Mouse (Mus musculus): ENCODE measurements at regions not wholly inside any gene's neighbourhood (a gene's known extent, or its start where the extent isn't known, plus 50 kb on each side); places are given as distances from the start of the nearest gene placed in this dataset.

DNA sequence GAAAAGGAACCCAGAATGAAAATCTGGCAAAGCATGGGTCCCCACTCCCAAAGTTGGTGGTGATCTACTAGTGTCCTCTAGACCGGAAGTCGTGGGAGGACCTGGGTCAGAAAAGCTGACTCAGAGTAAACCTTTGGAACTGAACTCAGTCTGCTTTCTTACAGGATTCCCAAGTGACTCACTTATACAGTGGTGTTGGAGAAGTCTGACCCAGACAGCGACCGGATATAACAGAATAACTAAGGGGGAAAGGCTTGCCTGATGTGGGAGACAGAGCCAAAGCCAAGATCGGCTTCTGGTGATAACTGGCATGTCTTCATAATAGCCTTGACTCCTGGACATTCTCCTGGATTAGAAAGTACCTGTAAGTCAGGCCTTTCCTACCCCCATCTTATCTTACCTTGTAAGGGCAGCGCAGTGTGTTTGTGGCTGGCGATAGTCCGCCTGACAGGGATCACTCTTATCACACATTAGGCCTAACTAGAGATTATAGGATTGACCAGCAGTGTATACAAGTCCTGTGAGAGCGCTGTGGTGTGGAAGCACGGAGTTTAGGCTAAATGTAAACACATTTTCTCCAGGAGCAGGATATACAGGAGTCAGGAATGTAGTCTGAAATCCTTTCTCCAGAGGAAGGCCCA, 150.4 kb downstream of the Gm19410 start:
- Histone ChIP-seq H3K9ac (ENCODE audit: low read depth, low read length) (no peak overlapping the region), H3K4me3 (no peak overlapping the region), H3K79me2 (replicated peaks; ENCODE audit: control insufficient read depth, insufficient read depth, low read length) (no peaks in the 10 kb centered on the region), H3K4me1 (ENCODE audit: control insufficient read depth, insufficient read depth, low read length) (peaks cover 21% of the 10 kb centered on the region), H3K27me3 (ENCODE audit: control insufficient read depth, insufficient read depth, low read length) (no peaks in the 10 kb centered on the region), H3K36me3 (ENCODE audit: control insufficient read depth, insufficient read depth, low read length) (no peaks in the 10 kb centered on the region; the same call in 1 of the 2 replicates), H3K27ac (peak overlapping the region; percentile 49)
- intact Hi-C loops (cut with DNase I): no loop called here
- no peak for TF ChIP-seq CTCF (IDR thresholded peaks at IDR 0.05)
- no peak for TF ChIP-seq POLR2A (IDR thresholded peaks at IDR 0.05; ENCODE audit: insufficient read depth, low read depth, low read length)
- TF ChIP-seq EP300 (IDR thresholded peaks at IDR 0.05; ENCODE audit: insufficient read depth, low read depth, low read length): no peak
- 42% methylated on average over 10 of the region's 10 CpGs for WGBS
- peak in 1 of 2 experiments; percentile 11 for DNase-seq

- DNase-seq: no peak
- Histone ChIP-seq H3K27ac (no peak overlapping the region), H3K79me2 (replicated peaks; ENCODE audit: control insufficient read depth, insufficient read depth, low read length) (no peaks in the 10 kb centered on the region), H3K4me1 (ENCODE audit: control insufficient read depth, insufficient read depth, low read length) (peaks cover 18% of the 10 kb centered on the region), H3K4me3 (no peak overlapping the region), H3K27me3 (ENCODE audit: control insufficient read depth, insufficient read depth, low read length) (no peaks in the 10 kb centered on the region), H3K9ac (ENCODE audit: low read depth, low read length) (no peak overlapping the region), H3K36me3 (ENCODE audit: control insufficient read depth, insufficient read depth, low read length) (no peaks in the 10 kb centered on the region; the same call in 1 of the 2 replicates)
- intact Hi-C loops (cut with DNase I): no loop called here
- TF ChIP-seq EP300 (IDR thresholded peaks at IDR 0.05; ENCODE audit: insufficient read depth, low read depth, low read length) (no peak), POLR2A (IDR thresholded peaks at IDR 0.05; ENCODE audit: insufficient read depth, low read depth, low read length) (no peak), CTCF (IDR thresholded peaks at IDR 0.05) (no peak)
- 79% methylated on average over 3 of the region's 3 CpGs for WGBS
These were observed 152.0 kb downstream of the Gm19410 start for GRCm38 (mm10) chr8:35917573-35917972.

DNA sequence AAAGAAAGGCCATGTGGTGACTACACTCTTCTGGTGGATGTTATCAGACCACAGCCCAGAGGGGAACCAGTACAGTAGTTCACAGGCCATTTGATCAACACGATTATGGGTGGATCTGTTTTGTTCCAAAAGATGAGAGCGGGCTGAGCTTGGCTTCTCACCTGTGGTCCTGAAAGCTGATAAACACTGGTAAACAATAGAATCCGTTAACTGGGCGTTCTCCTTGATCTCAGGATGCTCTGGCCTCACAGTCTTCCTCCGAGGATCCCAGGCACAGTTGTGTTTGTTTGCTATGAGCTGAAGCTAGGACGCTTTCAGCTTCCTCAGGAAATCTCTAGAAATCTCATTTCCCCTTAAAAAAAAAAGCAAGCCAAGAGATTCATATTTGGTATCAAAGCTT, 153.9 kb downstream of the Gm19410 start:
- Histone ChIP-seq H3K9ac (ENCODE audit: low read depth, low read length) (no peak overlapping the region), H3K4me1 (ENCODE audit: control insufficient read depth, insufficient read depth, low read length) (peaks cover 18% of the 10 kb centered on the region), H3K36me3 (ENCODE audit: control insufficient read depth, insufficient read depth, low read length) (peaks cover 3% of the 10 kb centered on the region), H3K79me2 (replicated peaks; ENCODE audit: control insufficient read depth, insufficient read depth, low read length) (no peaks in the 10 kb centered on the region), H3K27me3 (ENCODE audit: control insufficient read depth, insufficient read depth, low read length) (no peaks in the 10 kb centered on the region), H3K4me3 (no peak overlapping the region), H3K27ac (peak overlapping the region; percentile 82)
- DNase-seq: peak in 1 of 2 experiments; percentile 56
- intact Hi-C loops (cut with DNase I): loop anchor here (1.0 kb wide), 1 partner anchor 36 kb away; no protein-coding TSS in a partner anchor
- 46% methylated on average over 6 of the region's 6 CpGs for WGBS
- TF ChIP-seq EP300 (IDR thresholded peaks at IDR 0.05; ENCODE audit: insufficient read depth, low read depth, low read length) (peak; percentile 85), POLR2A (IDR thresholded peaks at IDR 0.05; ENCODE audit: insufficient read depth, low read depth, low read length) (peak; percentile 43; the same call in 1 of the 2 replicates), CTCF (IDR thresholded peaks at IDR 0.05) (no peak)

GRCm38 (mm10) chr8:35919859-35920675, 154.5 kb downstream of the Gm19410 start:
- no peaks in the 10 kb centered on the region for H3K27me3 ChIP-seq (ENCODE audit: control insufficient read depth, insufficient read depth, low read length)
- intact Hi-C loops (cut with DNase I): loop anchor here (1.0 to 5.0 kb wide), 3 partner anchors 37 to 181 kb away; no protein-coding TSS in a partner anchor
- H3K27ac ChIP-seq: peak overlapping the region; percentile 82
- WGBS: 26% methylated on average over 8 of the region's 8 CpGs
- peak; percentile 67; the same call in 1 of the 2 replicates for TF ChIP-seq EP300 (IDR thresholded peaks at IDR 0.05; ENCODE audit: insufficient read depth, low read depth, low read length)
- TF ChIP-seq CTCF (IDR thresholded peaks at IDR 0.05): no peak
- H3K9ac ChIP-seq (ENCODE audit: low read depth, low read length): no peak overlapping the region
- DNase-seq: peak in 1 of 2 experiments; percentile 27
- no peak overlapping the region for H3K4me3 ChIP-seq
- peaks cover 3% of the 10 kb centered on the region for H3K36me3 ChIP-seq (ENCODE audit: control insufficient read depth, insufficient read depth, low read length)
- H3K4me1 ChIP-seq (ENCODE audit: control insufficient read depth, insufficient read depth, low read length): peaks cover 18% of the 10 kb centered on the region
- H3K79me2 ChIP-seq (replicated peaks; ENCODE audit: control insufficient read depth, insufficient read depth, low read length): no peaks in the 10 kb centered on the region

DNA sequence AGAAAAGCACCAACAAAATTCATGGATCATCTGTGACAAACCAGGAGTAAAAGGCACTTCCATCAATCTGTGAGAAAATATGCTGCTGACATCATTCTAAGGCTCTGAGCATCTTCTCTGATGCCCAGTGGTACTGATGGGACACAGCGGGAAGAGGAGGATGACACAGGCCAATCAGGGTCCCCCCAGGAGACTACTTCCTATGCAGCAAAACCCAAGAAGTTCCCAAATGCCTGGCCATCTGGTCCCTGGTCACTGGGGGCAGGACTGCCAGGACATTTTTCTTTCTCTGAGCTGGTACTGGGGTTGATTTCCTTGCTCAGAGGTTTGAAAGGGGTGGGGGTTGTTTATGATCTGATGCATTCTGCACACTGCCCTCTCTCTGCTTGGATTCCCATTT, 158.4 kb downstream of the Gm19410 start:
- intact Hi-C loops (cut with DNase I): loop anchor here (5.0 kb wide), 1 partner anchor 57 kb away; no protein-coding TSS in a partner anchor
- Histone ChIP-seq H3K36me3 (ENCODE audit: control insufficient read depth, insufficient read depth, low read length) (peaks cover 3% of the 10 kb centered on the region), H3K4me3 (no peak overlapping the region), H3K27me3 (ENCODE audit: control insufficient read depth, insufficient read depth, low read length) (no peaks in the 10 kb centered on the region), H3K79me2 (replicated peaks; ENCODE audit: control insufficient read depth, insufficient read depth, low read length) (no peaks in the 10 kb centered on the region), H3K4me1 (ENCODE audit: control insufficient read depth, insufficient read depth, low read length) (peaks cover 12% of the 10 kb centered on the region), H3K27ac (no peak overlapping the region), H3K9ac (ENCODE audit: low read depth, low read length) (no peak overlapping the region)
- TF ChIP-seq CTCF (IDR thresholded peaks at IDR 0.05) (no peak), EP300 (IDR thresholded peaks at IDR 0.05; ENCODE audit: insufficient read depth, low read depth, low read length) (no peak), POLR2A (IDR thresholded peaks at IDR 0.05; ENCODE audit: insufficient read depth, low read depth, low read length) (no peak)
- no peak for DNase-seq
- WGBS: 93% methylated on average over 1 of the region's 1 CpGs

Data from heart, adult 2 months (tissue).